Mouse (Mus musculus) adrenal gland, postnatal 0 days (tissue): ENCODE results near the gene Park7. TPM values are rescaled to one million over a fixed set of nuclear protein-coding genes. Genes with fewer than 3 reads are reported as not detected.

Experiments
- polyA plus RNA-seq: library from polyadenylated mRNA; unstranded; fragments of >200 nt; fragmentation: Nextera tagmentation; extraction: Ambion mirVana; gene quantifications from 2 replicates; pipeline ENCODE4 v1.2.1, GENCODE M21; 2015

Park7 gene
- 237 and 350 TPM in 2 replicates for polyA plus RNA-seq

DNA sequence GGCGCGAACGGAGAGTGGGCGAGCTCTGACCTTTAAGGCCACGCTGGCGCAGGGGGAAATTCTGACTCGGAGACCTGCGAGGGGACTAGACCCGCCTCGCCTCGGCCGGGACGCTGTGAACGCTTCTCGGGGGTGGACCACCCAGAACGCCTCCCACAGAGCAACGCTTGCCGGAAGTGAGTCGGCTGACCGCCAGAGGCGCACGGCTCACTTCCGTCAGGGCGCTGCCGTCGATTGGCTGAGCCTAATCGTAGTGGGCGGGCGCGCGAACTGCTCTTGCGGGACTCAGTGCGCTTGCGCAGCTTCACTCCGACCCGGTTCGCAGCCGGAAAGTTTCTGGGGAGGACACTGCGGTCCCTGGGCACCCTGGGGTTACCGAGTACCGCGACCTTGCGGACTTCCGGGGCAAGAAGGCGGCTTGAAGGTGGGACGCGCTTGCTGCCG is at the start of gene Park7, which contains the start of gene Tnfrsf9:
Gene Park7, minus strand, starts transcription at position 148 of the 444 bp plus-strand sequence.
Gene Tnfrsf9, plus strand, starts transcription at position 273 of the 444 bp plus-strand sequence.

DNA sequence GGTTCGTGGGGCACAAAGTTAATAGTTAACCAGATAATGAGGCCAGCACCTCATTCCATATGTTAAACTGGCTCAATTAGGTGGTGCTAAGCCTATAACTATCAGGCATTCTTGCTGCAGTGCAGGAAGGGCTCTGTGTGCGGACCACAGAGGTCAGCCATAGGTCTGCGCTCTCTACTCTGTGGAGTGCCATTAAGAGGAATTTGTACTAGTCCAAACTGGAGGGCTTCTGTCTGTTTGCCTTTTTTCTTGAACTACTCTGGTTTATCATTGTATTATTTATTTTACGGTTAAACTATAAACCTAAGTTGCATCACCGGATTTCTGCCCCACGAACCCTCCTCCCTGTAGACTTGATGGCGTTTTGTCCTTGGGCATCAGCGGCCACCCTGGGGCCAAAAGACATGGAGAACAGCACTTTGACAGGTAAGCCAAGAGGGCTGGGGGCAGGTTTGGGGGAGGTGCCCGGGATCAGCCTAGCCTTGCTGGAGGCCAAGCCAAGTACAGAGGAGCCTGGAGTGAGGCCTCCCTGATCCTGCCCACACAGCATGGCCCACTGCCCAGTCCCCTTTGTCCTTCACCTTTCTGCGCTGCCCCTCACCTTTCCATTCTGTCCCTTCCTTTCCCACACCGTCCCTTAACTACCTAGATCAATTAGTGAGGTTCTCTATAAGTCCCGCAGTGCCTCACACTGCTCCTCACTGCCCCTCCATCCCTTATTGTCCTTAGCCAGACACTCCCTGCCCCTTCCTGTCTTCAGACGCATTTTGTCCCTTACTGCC is 60.4 kb downstream of the Park7 start, which contains the start of gene Errfi1:
Gene Errfi1, plus strand, starts transcription at position 240 of the 782 bp plus-strand sequence.

Other genes with a start within 250 kb of the Park7 start
- gene Errfi1, start 60.5 kb downstream of the Park7 start, polyA plus RNA-seq: 17.3 and 21.7 TPM in 2 replicates
- gene Tnfrsf9, start 125 bp upstream of the Park7 start, polyA plus RNA-seq: 0.26 and 0.91 TPM in 2 replicates
- not detected in 2 replicates for gene Uts2, start 82.7 kb upstream of the Park7 start, polyA plus RNA-seq
- 6.3 and 8.1 TPM in 2 replicates for gene Per3, start 130.2 kb upstream of the Park7 start, polyA plus RNA-seq
- 86.9 and 112 TPM in 2 replicates for gene Vamp3, start 143.5 kb upstream of the Park7 start, polyA plus RNA-seq
- not detected in 2 replicates for gene Gm13090, start 175.1 kb upstream of the Park7 start, polyA plus RNA-seq